Mouse (Mus musculus) right cerebral cortex, adult 18-20 months (tissue): ENCODE data around the gene Chd3.

Experiments
- DNase-seq: peaks from one replicate; pipeline ENCODE4 v3.0.0; 2022; ENCODE audit warnings: mixed read lengths

Chd3 gene

GRCm38 (mm10) chr11:69369215-69369989, at the start of gene Chd3:
Chd3 (minus strand) TSS chr11:69369406.
- DNase-seq = no peak

- DNase-seq = peak; percentile 92
These were observed 48.5 kb upstream of the Chd3 start for GRCm38 (mm10) chr11:69417449-69418384.

GRCm38 (mm10) chr11:69416921-69417448, 47.8 kb upstream of the Chd3 start:
- DNase-seq = no peak

GRCm38 (mm10) chr11:69416509-69416908, 47.3 kb upstream of the Chd3 start:
- no peak for DNase-seq

GRCm38 (mm10) chr11:69415668-69416451, 46.7 kb upstream of the Chd3 start:
- no peak for DNase-seq

- no peak for DNase-seq
These were observed 46.1 kb upstream of the Chd3 start for GRCm38 (mm10) chr11:69415327-69415667.

- no peak for DNase-seq
These were observed 45.5 kb upstream of the Chd3 start for GRCm38 (mm10) chr11:69414421-69415326.

GRCm38 (mm10) chr11:69413221-69414181, 44.3 kb upstream of the Chd3 start, which contains the start of gene Kdm6b:
Kdm6b (minus strand) TSS chr11:69413675.
- DNase-seq = no peak

GRCm38 (mm10) chr11:69412548-69412947, 43.3 kb upstream of the Chd3 start:
- DNase-seq = no peak

GRCm38 (mm10) chr11:69411538-69412203, 42.5 kb upstream of the Chd3 start:
- no peak for DNase-seq

GRCm38 (mm10) chr11:69411073-69411535, 41.9 kb upstream of the Chd3 start:
- peak; percentile 94 for DNase-seq

- peak; percentile 73 for DNase-seq
These were observed 41.3 kb upstream of the Chd3 start for GRCm38 (mm10) chr11:69410310-69411072.

GRCm38 (mm10) chr11:69410045-69410309, 40.8 kb upstream of the Chd3 start:
- no peak for DNase-seq

GRCm38 (mm10) chr11:69409378-69410044, 40.3 kb upstream of the Chd3 start:
- peak; percentile 90 for DNase-seq

- DNase-seq = peak; percentile 91
These were observed 39.6 kb upstream of the Chd3 start for GRCm38 (mm10) chr11:69408541-69409377.

GRCm38 (mm10) chr11:69407724-69408004, 38.5 kb upstream of the Chd3 start:
- no peak for DNase-seq

GRCm38 (mm10) chr11:69406867-69407723, 37.9 kb upstream of the Chd3 start:
- DNase-seq = no peak
